24 mouse cellular contexts compared by ENCODE assay signal in the genomic region with DNA sequence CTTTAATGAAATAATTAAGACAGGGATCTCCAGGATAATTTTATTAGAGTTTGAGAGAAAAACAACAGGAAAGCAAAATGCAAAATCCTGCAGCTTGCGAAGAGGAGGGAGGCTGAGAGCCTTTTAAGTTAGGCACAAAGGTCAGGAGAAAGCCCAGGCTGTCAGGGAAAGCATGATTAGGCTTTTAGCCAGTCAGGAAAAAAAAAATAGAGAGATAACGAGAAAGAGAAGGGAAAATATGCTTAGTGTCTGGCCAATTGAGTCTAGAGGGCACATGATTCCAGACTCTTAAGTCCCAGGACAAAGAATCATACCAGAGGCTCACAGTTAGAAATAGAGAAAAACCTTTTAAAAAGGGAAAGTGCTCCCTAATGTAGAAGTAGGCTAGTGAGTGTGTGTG.
"Had no signal": no experiment of that assay in that cellular context is flagged by ENCODE, and none has a peak within 500 bp of the region (broad histone marks: within the 10 kb centered on the region; RNA-seq: fewer than 3 reads in every experiment).

No protein-coding gene starts in this region.

- ATAC-seq: hindbrain, postnatal 0 days; intestine, embryonic 16.5 days; liver, embryonic 12.5 days had no signal

- H3K9ac ChIP-seq: hindbrain, embryonic 14.5 days; kidney, embryonic 15.5 days; limb, embryonic 12.5 days; liver, embryonic 12.5 days; liver, embryonic 14.5 days had no signal

- H3K4me3 ChIP-seq: heart, adult 2 months; kidney, embryonic 15.5 days; limb, embryonic 10.5 days; limb, embryonic 12.5 days; liver, embryonic 12.5 days had no signal

- H3K4me1 ChIP-seq: liver, embryonic 12.5 days had no signal

- H3K4me2 ChIP-seq: heart, embryonic 11.5 days; hindbrain, embryonic 14.5 days; kidney, embryonic 15.5 days; liver, embryonic 12.5 days had no signal

- H3K36me3 ChIP-seq: kidney, embryonic 15.5 days; limb, embryonic 10.5 days; limb, embryonic 12.5 days; liver, embryonic 12.5 days had no signal

- H3K9me3 ChIP-seq: kidney, embryonic 15.5 days; limb, embryonic 10.5 days; liver, embryonic 12.5 days had no signal

- DNase-seq: gastrocnemius, postnatal 14 days; gastrocnemius, postnatal 36 days; heart, adult 11 months; heart, adult 2 months; heart, postnatal 14 days; heart, postnatal 36 days; kidney, adult 11 months; kidney, adult 2 months; kidney, adult 9 months; kidney, postnatal 14 days; kidney, postnatal 36 days; layer of hippocampus, adult 9-11 months; layer of hippocampus, postnatal 36 days; liver had no signal

- H3K27ac ChIP-seq: heart, adult 2 months; hindbrain, embryonic 14.5 days; hindbrain, postnatal 0 days; kidney, embryonic 15.5 days; kidney, postnatal 0 days; limb, embryonic 10.5 days; limb, embryonic 12.5 days; liver, embryonic 12.5 days; liver, embryonic 14.5 days had no signal

- H3K27me3 ChIP-seq: kidney, embryonic 15.5 days; liver, embryonic 12.5 days had no signal
